Mouse (Mus musculus) limb, embryonic 11.5 days (tissue): Measurements from ENCODE around the gene Mast3. TPM values are rescaled to one million over a fixed set of nuclear protein-coding genes. Genes with fewer than 3 reads are reported as not detected.

Source experiments
- ATAC-seq: fragments of 200-750 bp; cut with Nextera tagmentation; 2 replicates; pipeline ENCODE4 v1.8.0; 2017; ENCODE audit warnings: low read depth; ENCODE audit not compliant: insufficient number of reproducible peaks, low FRiP score, low TSS enrichment
- DNase-seq: peaks from one replicate; pipeline ENCODE4 v3.0.0-alpha.2; 2015; ENCODE audit warnings: low spot score
- H3K27ac ChIP-seq: fragments of 300-500 bp; sonication (generic); replicated peaks from 2 replicates; pipeline ENCODE4 v1.5.1; 2014; ENCODE audit warnings: low read depth, mild to moderate bottlenecking, low read length
- H3K27me3 ChIP-seq: fragments of 300-500 bp; sonication (generic); 2 replicates; pipeline ENCODE4 v1.6.1; 2014; ENCODE audit warnings: mild to moderate bottlenecking, low read length, mixed read lengths; ENCODE audit not compliant: control insufficient read depth, insufficient read depth
- H3K36me3 ChIP-seq: fragments of 300-500 bp; sonication (generic); 2 replicates; pipeline ENCODE4 v1.6.1; 2014; ENCODE audit warnings: mild to moderate bottlenecking, low read length, moderate library complexity, mixed read lengths; ENCODE audit not compliant: control insufficient read depth, insufficient read depth
- H3K4me1 ChIP-seq: fragments of 300-500 bp; sonication (generic); 2 replicates; pipeline ENCODE4 v1.6.1; 2014; ENCODE audit warnings: low read length, mixed read lengths; ENCODE audit not compliant: control insufficient read depth, insufficient read depth
- H3K4me2 ChIP-seq: fragments of 300-500 bp; sonication (generic); 2 replicates; pipeline ENCODE4 v1.6.1; 2014; ENCODE audit warnings: low read depth, mild to moderate bottlenecking, moderate library complexity; ENCODE audit not compliant: severe bottlenecking
- H3K4me3 ChIP-seq: fragments of 300-500 bp; sonication (generic); 2 replicates; pipeline ENCODE4 v1.5.1; 2014; ENCODE audit warnings: low read depth, low read length
- H3K9ac ChIP-seq: fragments of 300-500 bp; sonication (generic); 2 replicates; pipeline ENCODE4 v1.6.1; 2014; ENCODE audit warnings: mild to moderate bottlenecking, low read length
- H3K9me3 ChIP-seq: fragments of 300-500 bp; sonication (generic); 2 replicates; pipeline ENCODE4 v1.6.1; 2016; ENCODE audit warnings: low read length; ENCODE audit not compliant: control insufficient read depth
- WGBS: fragments of 180-500 bp; shearing (Covaris S2); extraction: QIAGEN DNeasy Blood & Tissue Kit; methylation state at CpG from one replicate; pipeline ENCODE4 v1.1.7; 2014; 5-methylcytosine and 5-hydroxymethylcytosine counted together
- polyA plus RNA-seq: library from polyadenylated mRNA; unstranded; fragments of >200 nt; fragmentation: Nextera tagmentation; extraction: Ambion mirVana; gene quantifications from 2 replicates; pipeline ENCODE4 v1.2.1, GENCODE M21; 2014

The Mast3 gene
- polyA plus RNA-seq, 1 experiment from 2014 or later: 14.6 TPM

DNA sequence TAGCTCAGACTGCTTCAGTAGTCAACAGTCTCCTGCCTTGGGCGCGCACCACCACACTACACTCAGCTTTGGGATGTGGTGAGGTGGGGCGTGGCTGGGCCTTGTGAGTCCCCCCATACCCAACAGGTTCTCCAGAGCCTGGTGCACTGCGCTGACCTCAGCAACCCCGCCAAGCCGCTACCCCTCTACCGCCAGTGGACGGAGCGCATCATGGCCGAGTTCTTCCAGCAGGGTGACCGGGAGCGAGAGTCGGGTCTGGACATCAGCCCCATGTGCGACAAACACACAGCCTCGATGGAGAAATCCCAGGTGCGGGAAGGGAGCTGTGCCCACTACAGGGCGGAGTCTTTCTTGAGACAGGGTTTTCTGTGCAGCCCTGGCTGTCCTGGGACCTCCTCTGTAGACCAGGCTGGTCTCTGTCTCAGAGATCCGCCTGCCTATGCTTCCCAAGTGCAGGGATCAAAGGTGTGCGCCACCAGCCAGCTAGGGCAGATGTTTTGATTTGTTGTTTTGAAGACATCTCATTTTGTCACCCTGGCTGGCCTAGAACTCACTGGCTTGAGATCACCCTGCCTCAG lies 55.7 kb downstream of the Mast3 start:
- no peak overlapping the region for H3K4me2 ChIP-seq
- no peak overlapping the region for H3K27ac ChIP-seq
- no peaks in the 10 kb centered on the region for H3K9me3 ChIP-seq
- H3K36me3 ChIP-seq: no peaks in the 10 kb centered on the region
- H3K4me1 ChIP-seq: peaks cover 6% of the 10 kb centered on the region
- ATAC-seq (no peak), DNase-seq (no peak)
- 79% methylated on average over 19 of the region's 19 CpGs for WGBS
- H3K4me3 ChIP-seq: no peak overlapping the region
- peaks cover 29% of the 10 kb centered on the region for H3K27me3 ChIP-seq
- H3K9ac ChIP-seq: no peak overlapping the region

DNA sequence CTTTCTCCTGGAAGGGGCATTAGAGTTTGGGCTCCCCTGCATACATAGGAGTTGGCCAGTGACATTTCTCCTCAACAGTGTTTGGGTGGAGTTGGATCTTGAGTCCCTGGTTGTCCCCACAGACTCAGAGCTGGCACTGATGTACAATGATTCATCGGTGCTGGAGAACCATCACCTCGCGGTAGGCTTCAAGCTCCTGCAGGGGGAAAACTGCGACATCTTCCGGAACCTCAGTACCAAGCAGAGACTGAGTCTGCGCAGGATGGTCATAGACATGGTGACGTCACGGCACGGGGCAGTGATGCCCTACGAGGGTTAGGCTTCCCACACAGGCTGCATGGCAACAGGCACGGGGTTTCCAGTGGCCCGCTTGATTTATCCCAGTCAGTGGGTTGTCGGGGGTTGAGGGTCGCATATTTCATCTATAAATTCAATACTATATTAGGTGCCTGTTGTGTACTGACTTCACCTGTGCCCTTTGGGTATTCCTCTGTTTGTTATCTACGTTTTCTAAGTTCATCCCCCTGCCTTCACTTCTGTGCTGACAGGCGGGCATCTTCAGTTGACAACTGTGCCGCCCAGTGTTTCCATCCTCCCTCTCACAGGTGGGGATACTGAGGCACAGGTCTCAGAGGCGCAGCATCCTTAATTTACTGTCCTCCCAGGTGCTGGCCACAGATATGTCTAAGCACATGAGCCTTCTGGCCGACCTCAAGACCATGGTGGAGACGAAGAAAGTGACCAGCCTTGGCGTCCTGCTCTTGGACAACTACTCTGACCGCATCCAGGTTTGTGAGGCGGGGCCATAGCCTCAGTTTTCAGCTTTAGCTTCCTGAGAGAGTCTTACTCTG lies 56.4 kb downstream of the Mast3 start:
- WGBS: 87% methylated on average over 23 of the region's 23 CpGs
- H3K4me1 ChIP-seq: peaks cover 8% of the 10 kb centered on the region
- H3K27me3 ChIP-seq: peaks cover 36% of the 10 kb centered on the region
- no peak overlapping the region for H3K27ac ChIP-seq
- H3K9ac ChIP-seq: no peak overlapping the region
- no peaks in the 10 kb centered on the region for H3K36me3 ChIP-seq
- no peaks in the 10 kb centered on the region for H3K9me3 ChIP-seq
- DNase-seq: no peak
- ATAC-seq: no peak
- no peak overlapping the region for H3K4me2 ChIP-seq
- H3K4me3 ChIP-seq: no peak overlapping the region

DNA sequence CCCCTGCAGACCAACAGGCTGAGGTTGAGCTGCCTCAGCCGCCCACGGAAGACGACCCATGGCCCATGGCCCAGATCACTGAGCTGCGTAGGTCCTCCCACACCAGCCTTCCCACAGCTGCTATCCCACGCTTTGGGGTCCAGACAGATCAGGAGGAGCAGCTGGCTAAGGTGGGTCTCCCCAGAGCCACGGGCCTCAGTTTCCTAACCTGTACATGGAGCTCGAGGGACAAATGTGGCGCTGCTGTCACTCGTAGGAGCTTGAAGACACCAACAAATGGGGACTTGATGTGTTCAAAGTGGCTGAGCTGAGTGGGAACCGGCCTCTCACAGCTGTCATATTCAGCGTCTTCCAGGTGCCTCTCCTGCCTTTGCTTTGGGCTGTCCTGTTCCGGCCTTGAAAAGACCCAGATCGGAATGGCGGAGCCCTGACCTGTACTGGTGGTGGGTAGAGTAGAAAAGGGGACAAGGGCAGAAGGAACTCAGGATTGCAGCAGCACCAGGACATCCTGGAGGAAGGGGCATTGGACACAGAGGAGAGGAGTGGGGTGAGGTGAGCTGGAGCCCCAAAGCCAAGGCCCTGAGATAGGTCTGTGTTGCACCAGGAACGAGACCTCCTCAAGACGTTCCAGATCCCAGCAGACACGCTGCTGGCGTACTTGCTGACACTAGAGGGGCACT lies 57.5 kb downstream of the Mast3 start:
- no peaks in the 10 kb centered on the region for H3K9me3 ChIP-seq
- 86% methylated on average over 18 of the region's 18 CpGs for WGBS
- H3K4me2 ChIP-seq: no peak overlapping the region
- ATAC-seq: no peak
- DNase-seq: no peak
- peaks cover 9% of the 10 kb centered on the region for H3K4me1 ChIP-seq
- no peak overlapping the region for H3K9ac ChIP-seq
- H3K27me3 ChIP-seq: peaks cover 47% of the 10 kb centered on the region
- H3K4me3 ChIP-seq: no peak overlapping the region
- H3K36me3 ChIP-seq: no peaks in the 10 kb centered on the region
- H3K27ac ChIP-seq: no peak overlapping the region

DNA sequence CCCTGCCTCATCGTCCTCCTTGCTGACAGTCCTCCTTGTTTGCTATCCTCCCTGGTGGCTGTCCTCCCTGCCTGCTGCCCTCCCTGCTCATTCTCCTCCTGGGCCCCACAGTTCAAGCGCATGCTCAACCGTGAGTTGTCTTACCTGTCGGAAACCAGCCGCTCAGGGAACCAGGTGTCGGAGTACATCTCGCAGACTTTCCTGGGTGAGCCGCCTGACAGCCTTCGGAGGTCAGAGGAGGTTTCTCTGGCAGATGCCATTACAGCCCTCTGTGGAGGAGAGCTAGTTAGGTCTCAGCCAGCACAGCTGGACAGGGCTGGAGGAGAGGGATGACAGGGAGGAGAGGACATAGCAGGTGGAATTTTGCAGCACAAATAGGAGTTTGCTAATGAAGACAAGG lies 58.2 kb downstream of the Mast3 start:
- no peak for DNase-seq
- ATAC-seq: no peak
- H3K9ac ChIP-seq: no peak overlapping the region
- no peak overlapping the region for H3K4me3 ChIP-seq
- peaks cover 52% of the 10 kb centered on the region for H3K27me3 ChIP-seq
- H3K9me3 ChIP-seq: no peaks in the 10 kb centered on the region
- no peaks in the 10 kb centered on the region for H3K36me3 ChIP-seq
- H3K4me1 ChIP-seq: peaks cover 9% of the 10 kb centered on the region
- H3K27ac ChIP-seq: no peak overlapping the region
- 69% methylated on average over 9 of the region's 9 CpGs for WGBS
- no peak overlapping the region for H3K4me2 ChIP-seq

DNA sequence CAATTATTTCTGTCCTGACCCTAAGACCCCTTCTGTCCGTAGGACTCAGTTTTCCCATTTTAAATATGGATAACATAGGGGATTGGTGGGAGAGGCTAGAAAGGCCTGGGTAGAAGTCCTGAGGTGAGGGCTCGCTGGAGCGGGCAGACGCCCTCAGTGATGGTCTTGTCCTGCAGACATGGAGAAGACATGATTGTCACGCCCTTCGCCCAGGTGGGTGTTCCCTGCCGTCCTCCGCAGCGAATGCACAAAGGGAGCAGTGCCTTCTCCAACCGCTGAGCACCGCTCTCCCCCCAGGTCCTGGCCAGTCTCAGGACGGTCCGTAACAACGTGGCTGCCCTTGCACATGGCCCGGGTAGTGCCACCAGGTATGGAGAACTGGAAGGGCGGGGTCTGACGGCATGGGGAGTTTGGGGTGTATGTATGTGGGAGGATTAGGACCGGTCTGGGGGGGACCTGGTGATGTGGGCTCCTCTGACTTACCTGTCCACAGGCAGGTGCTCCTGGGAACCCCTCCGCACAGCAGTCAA lies 59.1 kb downstream of the Mast3 start:
- Histone ChIP-seq H3K36me3 (no peaks in the 10 kb centered on the region), H3K4me3 (no peak overlapping the region), H3K27ac (no peak overlapping the region), H3K9me3 (no peaks in the 10 kb centered on the region), H3K4me1 (peaks cover 9% of the 10 kb centered on the region), H3K9ac (no peak overlapping the region), H3K27me3 (peaks cover 58% of the 10 kb centered on the region), H3K4me2 (no peak overlapping the region)
- 51% methylated on average over 19 of the region's 19 CpGs for WGBS
- ATAC-seq: no peak
- no peak for DNase-seq

DNA sequence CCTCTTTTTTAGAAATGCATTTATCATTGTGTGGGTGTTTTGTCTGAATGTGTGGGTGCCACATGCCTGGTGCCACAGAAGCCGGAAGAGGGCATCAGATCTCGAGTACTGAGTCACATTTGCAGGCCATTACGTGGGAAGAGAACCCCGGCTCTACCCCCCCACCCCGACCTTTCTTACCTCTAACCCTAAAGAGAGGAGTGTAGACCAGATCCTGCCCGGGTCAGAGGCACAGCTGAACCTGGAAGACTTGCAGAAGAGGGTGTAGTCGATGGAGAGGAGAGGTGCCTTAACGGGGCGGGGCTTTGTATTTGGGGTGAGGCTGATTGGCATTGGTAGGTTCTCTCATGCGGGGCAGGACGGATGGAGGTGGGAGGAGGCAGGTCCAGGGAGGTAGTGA lies 60.0 kb downstream of the Mast3 start:
- H3K27ac ChIP-seq: no peak overlapping the region
- H3K36me3 ChIP-seq: no peaks in the 10 kb centered on the region
- DNase-seq (no peak), ATAC-seq (no peak)
- H3K9ac ChIP-seq: no peak overlapping the region
- peaks cover 58% of the 10 kb centered on the region for H3K27me3 ChIP-seq
- H3K4me1 ChIP-seq: peaks cover 9% of the 10 kb centered on the region
- no peak overlapping the region for H3K4me2 ChIP-seq
- WGBS: 50% methylated on average over 11 of the region's 11 CpGs
- H3K4me3 ChIP-seq: no peak overlapping the region
- H3K9me3 ChIP-seq: no peaks in the 10 kb centered on the region

DNA sequence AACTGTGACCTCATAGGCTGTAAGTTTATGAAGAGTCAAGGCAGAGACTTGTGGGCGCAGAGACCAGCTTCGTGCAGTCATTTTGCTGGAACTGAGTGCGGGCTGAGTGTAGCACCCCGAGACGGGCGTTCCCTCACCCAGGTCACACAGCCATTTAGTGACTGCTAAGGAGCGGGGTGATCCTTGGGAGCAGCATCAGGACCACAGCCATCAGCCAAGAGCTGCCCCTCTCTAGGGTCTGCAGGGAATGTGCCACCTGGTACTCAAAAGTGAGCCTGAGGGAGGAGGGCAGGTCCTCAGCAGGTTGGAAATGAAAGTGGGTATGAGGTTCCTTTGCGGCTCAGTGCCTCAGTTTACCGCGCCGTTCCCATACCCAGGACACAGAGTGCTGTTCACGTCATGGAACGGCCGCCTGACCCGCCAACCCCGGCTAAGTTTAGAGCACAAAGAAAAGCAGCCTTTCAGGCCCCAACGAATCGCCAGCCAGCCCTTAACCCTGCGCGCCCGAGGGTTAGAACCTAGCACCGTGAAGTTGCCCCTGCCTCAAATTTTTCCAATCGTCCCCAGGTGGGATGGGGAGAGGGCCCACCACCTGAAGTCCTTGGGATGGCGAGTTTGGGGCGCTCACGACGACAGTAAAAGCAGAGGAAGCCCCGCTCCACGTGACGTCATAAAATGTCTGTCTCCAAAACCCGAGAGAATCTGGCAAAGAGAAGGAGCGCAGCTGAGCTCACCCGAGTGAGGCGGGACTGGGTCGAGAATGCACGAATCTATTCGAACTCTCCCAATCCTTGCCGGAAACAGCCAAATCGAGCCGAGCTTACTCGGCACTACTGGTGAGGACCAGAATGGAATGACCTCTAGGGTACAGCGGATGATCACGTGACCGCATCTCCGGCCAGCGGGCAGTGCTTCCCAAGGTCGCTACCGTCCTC lies 60.9 kb downstream of the Mast3 start:
- Histone ChIP-seq H3K27me3 (peaks cover 58% of the 10 kb centered on the region), H3K9ac (0 out of 2 replicates have a peak overlapping the region, but pooled peaks have one; percentile 17), H3K9me3 (no peaks in the 10 kb centered on the region), H3K4me3 (peak overlapping the region; percentile 20; the same call in 1 of the 2 replicates), H3K4me2 (peak overlapping the region; percentile 43), H3K27ac (no peak overlapping the region), H3K4me1 (peaks cover 9% of the 10 kb centered on the region), H3K36me3 (no peaks in the 10 kb centered on the region)
- WGBS: 5% methylated on average over 48 of the region's 48 CpGs
- ATAC-seq (no peak), DNase-seq (no peak)
